Mouse (Mus musculus) kidney, postnatal 14 days (tissue): Measurements from ENCODE around the gene Tex46.

ENCODE experiments used
- DNase-seq: peaks from one replicate; pipeline ENCODE4 v3.0.0; 2022; ENCODE audit warnings: mixed read lengths

Tex46 gene

GRCm38 (mm10) chr4:136610387-136610856, at the start of gene Tex46:
Gene Tex46, plus strand, starts transcription at chr4:136610437.
- no peak for DNase-seq

DNA sequence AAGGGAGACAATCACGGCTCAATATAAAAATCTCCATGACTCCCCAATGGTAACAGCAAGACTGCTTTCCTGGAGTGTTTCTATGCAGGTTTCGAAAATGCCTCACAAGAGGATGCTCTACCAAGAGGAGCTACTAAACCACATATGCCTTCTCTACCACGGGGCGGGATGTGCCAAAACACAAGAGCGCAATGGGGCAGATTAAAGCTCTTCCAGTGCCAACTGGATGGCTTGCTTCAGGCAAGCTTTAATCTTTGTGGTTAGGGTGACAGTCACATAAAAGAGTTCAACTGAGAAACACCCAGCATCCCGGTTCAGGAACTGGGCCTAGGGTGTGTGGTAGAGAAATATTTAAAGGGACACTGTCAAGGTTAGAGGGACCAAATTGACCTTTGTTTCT, 47.5 kb upstream of the Tex46 start:
- no peak for DNase-seq

DNA sequence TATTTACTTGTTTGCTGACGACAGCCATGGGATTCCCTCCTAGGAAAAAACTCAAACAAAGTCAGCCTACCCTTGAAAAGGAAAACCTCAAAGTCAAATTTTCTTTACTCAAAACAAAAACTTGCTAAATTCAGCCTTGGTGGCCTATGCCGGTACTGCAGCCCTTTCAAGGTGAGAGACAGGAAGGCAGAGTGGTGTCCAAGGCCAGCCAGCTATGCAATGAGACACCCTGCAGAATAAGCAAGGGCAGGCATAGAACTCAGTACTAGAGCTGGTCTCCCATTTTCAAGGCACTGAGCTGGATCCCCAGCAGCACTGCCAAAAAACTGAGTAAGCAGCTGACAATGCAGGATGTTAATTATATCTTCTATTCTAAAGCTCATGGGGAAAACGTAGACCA, 41.6 kb upstream of the Tex46 start:
- DNase-seq = no peak

DNA sequence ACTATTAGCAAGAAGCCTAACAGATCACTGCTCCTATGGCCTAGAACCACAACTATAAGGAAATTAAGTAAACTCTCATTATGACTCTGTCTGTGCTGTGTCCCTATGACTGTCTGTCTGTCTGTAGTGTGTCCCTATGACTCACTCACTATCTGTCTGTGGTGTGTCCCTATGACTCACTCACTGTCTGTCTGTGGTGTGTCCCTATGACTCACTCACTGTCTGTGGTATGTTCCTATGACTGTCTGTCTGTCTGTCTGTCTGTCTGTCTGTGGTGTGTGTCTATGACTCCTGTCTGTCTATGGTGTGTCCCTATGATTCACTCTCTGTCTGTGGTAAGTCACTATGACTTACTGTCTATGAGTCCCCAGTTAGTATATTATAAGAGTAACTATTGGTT, 40.2 kb upstream of the Tex46 start:
- no peak for DNase-seq

DNA sequence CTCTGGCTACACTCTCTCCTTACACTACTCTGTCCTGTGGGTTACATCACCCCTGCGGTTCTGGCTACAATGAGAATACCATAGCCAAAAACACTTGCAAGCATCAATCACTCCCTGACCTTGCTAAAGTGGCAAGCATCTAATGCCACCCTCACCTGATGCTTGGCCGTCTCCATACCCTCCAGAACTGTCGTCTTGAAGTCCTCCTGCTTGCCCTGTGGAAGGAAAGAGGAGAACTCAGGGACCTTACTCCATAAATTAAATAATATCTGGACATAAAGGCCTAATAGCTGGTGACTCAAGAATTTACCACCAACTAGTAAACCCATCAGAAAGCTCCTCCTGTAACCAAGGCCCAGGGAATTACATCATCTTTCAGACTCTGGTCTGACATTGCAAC, 28.4 kb upstream of the Tex46 start:
- DNase-seq = no peak

- no peak for DNase-seq
Measured at GRCm38 (mm10) chr4:136587221-136587827, 22.9 kb upstream of the Tex46 start.

DNA sequence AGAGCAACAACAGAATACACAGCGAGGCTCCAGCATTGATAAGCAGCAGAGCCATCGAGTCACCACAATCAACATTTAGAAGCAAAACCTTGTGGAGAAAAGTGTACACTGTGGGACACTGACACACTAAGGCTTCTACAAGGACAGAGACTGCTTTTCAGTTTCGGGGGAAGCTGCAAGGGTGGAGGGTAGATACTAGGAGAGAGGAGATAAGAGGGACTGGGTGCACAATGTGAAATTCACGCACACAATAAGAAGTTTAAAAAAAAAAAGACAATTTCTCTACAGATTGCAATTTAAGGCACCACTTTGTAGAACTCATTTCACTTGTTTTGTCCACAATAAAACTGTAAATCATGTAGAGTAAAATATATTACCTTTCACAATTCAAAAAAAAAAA, 22.2 kb upstream of the Tex46 start:
- DNase-seq = no peak

- no peak for DNase-seq
Measured at GRCm38 (mm10) chr4:136592111-136592510, 18.1 kb upstream of the Tex46 start.

DNA sequence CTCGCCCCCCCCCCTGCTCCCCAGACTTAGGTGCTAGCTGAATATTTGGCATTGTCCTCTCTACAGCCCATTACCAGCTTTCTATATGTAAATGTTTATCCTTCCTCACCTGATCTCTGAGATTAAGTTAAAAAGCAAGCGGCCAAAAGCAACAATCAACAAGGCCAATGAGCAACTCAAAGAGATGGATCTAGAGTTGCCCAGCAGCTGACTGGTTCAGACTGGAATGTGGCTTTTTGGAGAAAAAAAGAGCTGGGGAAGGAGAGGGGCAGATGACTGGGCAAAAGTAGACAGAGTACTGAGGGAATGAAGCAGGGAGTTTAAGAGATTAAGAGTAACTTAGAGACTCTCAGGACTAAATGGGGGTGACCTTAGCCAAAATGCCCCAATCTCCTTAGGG, 16.2 kb upstream of the Tex46 start:
- DNase-seq = no peak

GRCm38 (mm10) chr4:136595221-136595620, 15.0 kb upstream of the Tex46 start:
- peak; percentile 29 for DNase-seq

DNA sequence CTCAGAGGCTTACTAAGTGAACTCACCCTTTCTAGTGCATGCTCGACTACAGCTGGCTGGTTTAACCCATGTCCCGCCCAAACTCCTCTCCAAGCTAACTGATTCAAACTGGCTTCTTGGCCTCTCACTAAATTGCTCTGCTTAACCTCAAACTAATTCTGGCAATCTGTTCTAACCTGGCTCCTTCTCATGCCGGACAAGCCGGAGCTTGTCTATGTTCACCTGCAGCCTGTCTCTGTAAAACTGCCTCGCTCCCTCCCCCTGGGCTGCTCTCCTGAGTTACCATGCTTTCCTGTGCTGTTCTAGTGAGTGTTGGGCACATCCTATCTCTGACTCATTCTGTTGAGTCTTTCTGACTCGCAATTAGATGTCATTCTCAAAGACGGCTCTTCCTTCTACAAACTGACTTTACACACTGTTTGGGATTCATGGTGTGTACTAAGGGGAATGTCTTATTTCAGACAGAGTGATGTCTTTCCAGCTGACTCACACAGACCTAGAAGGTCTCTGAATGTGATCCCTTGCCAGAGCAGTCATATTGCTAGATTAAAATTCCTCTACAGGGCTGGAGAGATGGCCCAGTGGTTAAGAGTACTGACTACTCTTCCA, 11.9 kb upstream of the Tex46 start:
- DNase-seq = no peak

DNA sequence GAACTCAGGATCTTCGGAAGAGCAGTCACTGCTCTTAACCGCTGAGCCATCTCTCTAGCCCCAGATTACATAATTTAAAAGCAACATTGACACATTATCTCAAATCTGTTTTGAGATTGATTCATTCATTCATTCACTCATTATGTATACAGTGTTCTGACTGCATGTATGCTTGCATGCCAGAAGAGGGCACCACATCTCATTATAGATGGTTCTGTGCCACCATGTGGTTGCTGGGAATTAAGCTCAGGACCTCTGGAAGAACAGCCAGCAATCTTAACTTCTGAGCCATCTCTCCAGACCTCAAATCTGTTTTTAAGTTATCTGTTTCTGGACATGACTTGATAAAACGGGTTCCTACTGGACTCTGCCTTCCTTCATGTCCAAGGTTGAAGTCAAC, 10.4 kb upstream of the Tex46 start:
- DNase-seq = no peak

DNA sequence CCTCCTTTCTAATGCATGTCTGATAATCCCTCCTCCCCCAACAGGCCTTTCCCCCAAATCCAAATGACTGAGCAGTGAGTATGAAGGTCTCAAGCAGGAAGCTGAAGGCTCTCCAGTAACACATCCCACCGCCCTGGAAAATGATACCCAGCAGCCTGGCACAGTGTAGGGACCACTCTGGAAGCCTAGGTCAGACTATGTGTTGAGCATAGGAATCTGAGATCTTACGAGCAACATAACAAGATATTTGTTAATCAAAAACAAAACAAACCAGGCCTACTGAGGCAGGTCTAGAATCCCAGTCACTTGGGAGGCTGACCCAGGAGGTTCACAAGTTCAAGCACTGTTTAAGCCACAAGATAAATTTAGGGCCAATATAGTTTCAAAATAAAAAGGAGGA, 9.7 kb upstream of the Tex46 start:
- no peak for DNase-seq

DNA sequence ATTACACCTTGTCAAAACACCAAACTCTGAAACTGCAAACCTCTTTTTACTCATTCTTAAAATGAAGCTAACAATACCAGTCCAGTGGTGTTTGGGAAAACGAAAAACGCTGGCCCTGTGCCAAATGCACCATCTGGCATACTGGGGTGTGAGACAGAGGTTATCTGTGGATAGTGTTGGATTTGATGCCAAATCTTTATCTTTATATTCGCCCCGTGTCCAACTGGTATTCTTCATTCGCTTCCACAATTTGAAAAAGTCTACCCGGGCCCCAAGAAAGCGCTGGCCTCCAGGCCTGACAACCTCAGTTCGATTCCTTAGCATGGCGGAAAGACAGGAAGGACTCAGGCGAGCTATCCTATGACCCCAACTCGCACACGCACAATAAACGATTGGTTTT, 8.8 kb upstream of the Tex46 start:
- peak; percentile 66 for DNase-seq

DNA sequence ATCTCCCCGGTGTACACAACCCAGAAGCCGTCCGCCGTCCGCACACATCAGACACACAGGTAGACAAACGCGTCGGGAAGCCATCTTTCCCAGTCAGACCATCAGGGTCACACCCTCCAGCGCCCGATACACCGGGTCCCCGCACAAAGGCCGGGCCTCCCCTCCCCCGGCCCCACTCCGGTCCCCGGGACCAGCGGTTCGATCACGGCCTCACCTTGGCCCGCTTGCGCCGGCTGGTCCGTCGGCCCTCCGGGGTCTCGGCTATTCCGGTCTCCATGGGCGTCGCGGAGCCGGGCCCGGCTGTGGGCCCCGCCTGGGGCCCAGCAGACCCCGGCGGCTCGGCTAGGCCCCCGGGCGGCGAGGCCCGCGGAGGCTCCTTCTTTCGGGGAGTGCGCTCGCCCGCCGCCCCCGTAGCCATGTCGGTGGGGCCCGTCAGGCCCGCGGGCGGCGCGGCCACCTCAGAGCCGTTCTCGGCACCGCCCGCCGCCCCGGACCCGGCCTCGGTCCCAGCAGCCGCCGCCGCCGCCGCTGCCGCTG, 8.2 kb upstream of the Tex46 start:
- peak; percentile 58 for DNase-seq

DNA sequence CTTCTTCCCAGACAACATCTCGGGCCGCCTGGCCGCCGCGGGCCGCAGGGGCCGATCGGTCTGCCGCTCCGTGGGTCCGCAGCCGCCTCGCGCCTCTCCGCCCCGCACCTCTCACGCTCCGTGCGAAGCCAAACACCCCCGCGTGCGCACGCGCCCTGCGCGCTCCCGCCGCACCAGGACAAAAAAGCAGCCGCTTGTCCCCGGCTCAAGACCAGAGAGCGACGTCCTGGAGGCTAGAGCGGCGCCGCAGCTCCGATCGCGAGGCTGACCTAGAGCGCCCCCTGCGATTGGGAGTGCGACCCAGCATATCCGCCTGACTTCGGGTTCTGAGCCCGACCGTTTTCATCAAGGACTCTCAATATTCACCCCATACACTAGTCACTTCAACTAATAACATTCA, 7.7 kb upstream of the Tex46 start, which contains the start of gene Kdm1a:
TSS of gene Kdm1a (minus strand) at position 156 of the 400 bp plus-strand sequence.
- peak; percentile 96 for DNase-seq

DNA sequence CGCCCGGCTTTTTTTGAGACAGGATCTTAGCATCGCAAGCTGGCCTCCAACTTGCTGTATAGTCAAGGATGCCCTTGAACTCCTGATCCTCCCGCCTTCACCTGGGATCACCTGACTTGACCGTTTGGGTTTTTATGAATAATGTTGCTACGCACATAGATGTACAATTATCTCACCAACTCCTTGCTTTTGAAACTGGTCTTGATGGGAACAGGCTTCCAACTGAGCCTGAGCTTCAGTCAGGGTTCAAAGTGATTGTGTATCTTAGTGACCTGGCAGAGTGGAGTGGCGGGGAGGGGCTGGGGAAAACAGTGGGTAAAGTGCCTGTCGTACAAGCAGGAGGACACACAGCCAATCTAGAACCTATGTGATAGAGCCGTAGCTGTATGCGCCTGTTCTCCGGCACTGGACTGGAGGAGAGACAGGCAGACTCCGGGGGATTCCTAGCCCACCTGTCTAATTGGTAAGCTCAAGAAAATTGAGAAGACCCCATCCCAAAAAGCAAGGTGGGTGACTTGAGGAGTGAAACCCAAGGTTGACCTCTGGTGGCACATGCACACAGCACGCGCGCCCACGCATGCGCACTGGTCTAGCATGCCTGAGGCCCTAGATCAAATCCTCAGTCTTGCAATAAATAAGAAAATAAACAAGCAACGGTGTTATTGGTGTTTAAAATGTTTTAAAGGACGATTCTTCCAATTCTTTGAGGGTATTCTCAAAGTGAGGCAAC, 4.3 kb upstream of the Tex46 start:
- no peak for DNase-seq

GRCm38 (mm10) chr4:136613657-136614056, 3.4 kb downstream of the Tex46 start:
- no peak for DNase-seq

DNA sequence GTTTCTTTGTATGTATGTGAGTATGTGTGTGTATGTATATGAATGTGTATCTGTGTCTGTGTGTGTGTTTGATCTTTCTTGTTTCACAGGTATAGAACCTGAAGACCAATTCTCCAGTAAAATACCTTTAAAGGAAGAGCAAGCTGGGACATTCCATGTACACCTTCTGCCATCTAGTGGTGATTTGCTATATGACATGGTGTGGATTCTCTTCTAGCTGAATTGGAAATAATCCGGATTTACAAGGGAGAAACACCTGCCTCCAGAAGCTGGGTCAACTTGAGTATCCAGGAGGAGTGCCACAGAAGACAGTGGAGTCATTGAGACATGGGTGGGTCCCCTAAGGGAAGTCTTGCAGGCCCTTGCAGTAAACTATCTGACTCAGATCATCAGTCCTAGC, 11.1 kb downstream of the Tex46 start:
- peak; percentile 66 for DNase-seq

- DNase-seq = no peak
Measured at GRCm38 (mm10) chr4:136621956-136622355, 11.7 kb downstream of the Tex46 start.

DNA sequence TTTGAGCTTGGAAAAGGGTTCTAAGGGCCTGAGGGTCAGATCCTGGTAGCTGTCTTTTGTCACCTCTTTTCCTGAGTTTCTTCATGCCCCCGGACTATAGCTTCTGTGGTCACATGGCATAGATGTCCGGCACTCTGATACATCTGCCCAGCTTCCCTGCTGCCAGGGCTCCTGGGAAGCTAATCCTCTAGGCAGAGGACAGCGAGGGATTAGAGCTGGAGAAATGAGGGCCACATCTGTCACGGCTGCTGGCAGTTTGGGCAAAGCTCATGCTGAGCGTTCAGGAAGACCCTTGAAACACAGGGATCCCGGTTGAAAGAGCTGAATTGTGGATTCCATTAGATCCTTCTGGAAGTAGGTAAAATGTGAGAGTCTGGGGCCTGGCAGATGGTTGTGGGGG, 12.2 kb downstream of the Tex46 start, which contains the start of gene Lactbl1:
TSS of gene Lactbl1 (plus strand) at position 234 of the 400 bp plus-strand sequence.
- no peak for DNase-seq

DNA sequence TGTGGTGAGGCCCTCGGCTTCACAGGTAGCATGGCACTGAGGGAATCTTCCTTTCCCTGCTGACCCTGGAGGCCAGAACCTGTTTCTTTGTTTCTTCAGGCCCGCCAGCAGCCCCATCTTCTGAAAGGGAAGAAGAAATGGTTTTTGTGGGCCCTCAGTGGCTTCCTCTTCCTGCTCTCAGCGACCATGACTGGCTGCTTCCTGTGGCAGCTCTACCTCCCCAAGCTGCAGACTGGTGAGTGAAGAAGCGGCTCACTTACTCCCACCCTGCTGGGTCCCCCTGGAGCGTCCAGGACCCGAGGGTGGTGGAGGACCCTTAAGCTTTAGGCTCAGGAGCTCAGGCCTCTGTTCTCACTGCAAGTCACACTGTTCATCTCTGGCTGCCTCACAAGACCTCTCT, 16.4 kb downstream of the Tex46 start:
- DNase-seq = no peak

GRCm38 (mm10) chr4:136631237-136631994, 21.2 kb downstream of the Tex46 start:
- peak; percentile 46 for DNase-seq
